Mouse (Mus musculus): ENCODE measurements at regions not wholly inside any gene's neighbourhood (a gene's known extent, or its start where the extent isn't known, plus 50 kb on each side); places are given as distances from the start of the nearest gene placed in this dataset.

GRCm38 (mm10) chr4:127636934-127637333 lies 279.0 kb upstream of the Gjb5 start:
- TF ChIP-seq CTCF (IDR thresholded peaks at IDR 0.05; ENCODE audit: low read depth): no peak
- TF ChIP-seq EP300 (IDR thresholded peaks at IDR 0.05; ENCODE audit: low read depth): no peak
